Mouse (Mus musculus): ENCODE measurements around the gene Srsf2. TPM values are rescaled to one million over a fixed set of nuclear protein-coding genes. Genes with fewer than 3 reads are reported as not detected.

The Srsf2 gene
- total RNA-seq, 1 experiment = 361 TPM

GRCm38 (mm10) chr11:116810983-116811901 lies 41.7 kb downstream of the Srsf2 start:
- no peak overlapping the region for H3K27ac ChIP-seq (ENCODE audit: insufficient read depth, low read depth, low read length, poor library complexity, severe bottlenecking)

GRCm38 (mm10) chr11:116810528-116810927 lies 42.4 kb downstream of the Srsf2 start:
- Histone ChIP-seq H3K4me3 (ENCODE audit: insufficient read depth in 1 of 2, low read depth in 1 of 2, low read length in 2 of 2, poor library complexity in 1 of 2, severe bottlenecking in 1 of 2) (no peak overlapping the region; a peak in 1 of 4 replicates), H3K36me3 (ENCODE audit: control insufficient read depth, insufficient read depth, low read length, poor library complexity, severe bottlenecking) (no peaks in the 10 kb centered on the region), H3K4me1 (ENCODE audit: control insufficient read depth in 2 of 2, insufficient read depth in 2 of 2, low read length in 2 of 2, poor library complexity in 1 of 2) (peaks cover 0 to 26% of the 10 kb centered on the region in 2 experiments; a peak in 2 of 4 replicates), H3K9ac (ENCODE audit: insufficient read depth, low read depth, low read length, poor library complexity, severe bottlenecking) (no peak overlapping the region), H3K9me3 (ENCODE audit: control insufficient read depth, insufficient read depth, low read depth, low read length) (no peaks in the 10 kb centered on the region), H3K27ac (ENCODE audit: insufficient read depth, low read depth, low read length, poor library complexity, severe bottlenecking) (no peak overlapping the region)
- in situ Hi-C loops (cut with MboI; ENCODE audit: low sequenced_read_pairs in 2 of 2, unreplicated experiment in 2 of 2) = loop anchor here (10.0 to 25.0 kb wide), 2 partner anchors 166 to 173 kb away; partner anchors contain the start of gene Rhbdf2 (in 1 of the 2)
- no peak for TF ChIP-seq MAFK (IDR thresholded peaks at IDR 0.05; ENCODE audit: insufficient read depth, low read depth, low read length)
- TF ChIP-seq CHD2 (IDR thresholded peaks at IDR 0.05; ENCODE audit: low read depth, low read length) = no peak
- no peak for TF ChIP-seq HCFC1 (IDR thresholded peaks at IDR 0.05; ENCODE audit: borderline replicate concordance, insufficient read depth, low read length)
- TF ChIP-seq ZNF384 (IDR thresholded peaks at IDR 0.05; ENCODE audit: low read depth, low read length) = no peak
- no peak for TF ChIP-seq ZC3H11A (IDR thresholded peaks at IDR 0.05; ENCODE audit: borderline replicate concordance, low read depth, low read length)
- no peak for DNase-seq (ENCODE audit: low read depth, low spot score)

More at GRCm38 (mm10) chr11:116810983-116811901, 41.7 kb downstream of the Srsf2 start:
- in situ Hi-C loops (cut with MboI; ENCODE audit: low sequenced_read_pairs in 2 of 2, unreplicated experiment in 2 of 2) = loop anchor here (10.0 to 25.0 kb wide), 2 partner anchors 166 to 174 kb away; partner anchors contain the start of gene Rhbdf2 (in 1 of the 2)
- no peaks in the 10 kb centered on the region for H3K9me3 ChIP-seq (ENCODE audit: control insufficient read depth, insufficient read depth, low read depth, low read length)
- peaks cover 0 to 26% of the 10 kb centered on the region in 2 experiments; a peak in 2 of 4 replicates for H3K4me1 ChIP-seq (ENCODE audit: control insufficient read depth in 2 of 2, insufficient read depth in 2 of 2, low read length in 2 of 2, poor library complexity in 1 of 2)
- peak overlapping the region; percentile 26 to 70 for H3K4me3 ChIP-seq (ENCODE audit: insufficient read depth in 1 of 2, low read depth in 1 of 2, low read length in 2 of 2, poor library complexity in 1 of 2, severe bottlenecking in 1 of 2)
- H3K9ac ChIP-seq (ENCODE audit: insufficient read depth, low read depth, low read length, poor library complexity, severe bottlenecking) = no peak overlapping the region
- no peak for DNase-seq (ENCODE audit: low read depth, low spot score)
- H3K36me3 ChIP-seq (ENCODE audit: control insufficient read depth, insufficient read depth, low read length, poor library complexity, severe bottlenecking) = no peaks in the 10 kb centered on the region
- no peak for TF ChIP-seq ZC3H11A (IDR thresholded peaks at IDR 0.05; ENCODE audit: borderline replicate concordance, low read depth, low read length)
- TF ChIP-seq HCFC1 (IDR thresholded peaks at IDR 0.05; ENCODE audit: borderline replicate concordance, insufficient read depth, low read length) = no peak
- TF ChIP-seq CHD2 (IDR thresholded peaks at IDR 0.05; ENCODE audit: low read depth, low read length) = no peak
- no peak for TF ChIP-seq ZNF384 (IDR thresholded peaks at IDR 0.05; ENCODE audit: low read depth, low read length)
- TF ChIP-seq MAFK (IDR thresholded peaks at IDR 0.05; ENCODE audit: insufficient read depth, low read depth, low read length) = no peak

DNA sequence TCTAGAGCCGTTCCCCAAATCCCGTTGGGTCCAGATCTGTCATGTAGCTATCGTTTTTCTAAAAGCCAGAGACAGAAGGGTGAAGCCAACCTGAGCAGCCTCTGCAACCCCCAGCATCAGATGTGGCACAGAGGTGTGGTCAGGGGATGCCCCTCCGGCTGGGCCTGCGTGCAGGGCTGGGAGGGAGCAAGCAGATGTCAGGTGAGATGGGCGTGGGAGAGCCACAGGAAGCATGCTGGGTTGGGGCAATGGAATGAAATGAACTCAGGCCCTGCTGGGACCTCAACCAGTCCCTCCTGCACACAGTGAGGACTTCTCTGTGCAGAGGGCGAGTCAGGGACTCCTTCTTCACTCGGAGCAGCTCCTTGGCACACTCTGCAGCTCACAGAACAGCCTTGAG lies 43.4 kb downstream of the Srsf2 start:
- no peak for TF ChIP-seq ZNF384 (IDR thresholded peaks at IDR 0.05; ENCODE audit: low read depth, low read length)
- TF ChIP-seq HCFC1 (IDR thresholded peaks at IDR 0.05; ENCODE audit: borderline replicate concordance, insufficient read depth, low read length) = no peak
- TF ChIP-seq ZC3H11A (IDR thresholded peaks at IDR 0.05; ENCODE audit: borderline replicate concordance, low read depth, low read length) = no peak
- TF ChIP-seq CHD2 (IDR thresholded peaks at IDR 0.05; ENCODE audit: low read depth, low read length) = no peak
- peaks cover 0 to 20% of the 10 kb centered on the region in 2 experiments; a peak in 2 of 4 replicates for H3K4me1 ChIP-seq (ENCODE audit: control insufficient read depth in 2 of 2, insufficient read depth in 2 of 2, low read length in 2 of 2, poor library complexity in 1 of 2)
- no peaks in the 10 kb centered on the region for H3K36me3 ChIP-seq (ENCODE audit: control insufficient read depth, insufficient read depth, low read length, poor library complexity, severe bottlenecking)
- DNase-seq (ENCODE audit: low read depth, low spot score) = no peak
- no peak overlapping the region for H3K4me3 ChIP-seq (ENCODE audit: insufficient read depth in 1 of 2, low read depth in 1 of 2, low read length in 2 of 2, poor library complexity in 1 of 2, severe bottlenecking in 1 of 2)
- no peak overlapping the region for H3K9ac ChIP-seq (ENCODE audit: insufficient read depth, low read depth, low read length, poor library complexity, severe bottlenecking)
- H3K9me3 ChIP-seq (ENCODE audit: control insufficient read depth, insufficient read depth, low read depth, low read length) = no peaks in the 10 kb centered on the region
- in situ Hi-C loops (cut with MboI; ENCODE audit: low sequenced_read_pairs in 2 of 2, unreplicated experiment in 2 of 2) = loop anchor here in 1 of 2 experiments (25.0 kb wide), 1 partner anchor 172 kb away; the partner anchor contains the start of gene Rhbdf2
- H3K27ac ChIP-seq (ENCODE audit: insufficient read depth, low read depth, low read length, poor library complexity, severe bottlenecking) = no peak overlapping the region

DNA sequence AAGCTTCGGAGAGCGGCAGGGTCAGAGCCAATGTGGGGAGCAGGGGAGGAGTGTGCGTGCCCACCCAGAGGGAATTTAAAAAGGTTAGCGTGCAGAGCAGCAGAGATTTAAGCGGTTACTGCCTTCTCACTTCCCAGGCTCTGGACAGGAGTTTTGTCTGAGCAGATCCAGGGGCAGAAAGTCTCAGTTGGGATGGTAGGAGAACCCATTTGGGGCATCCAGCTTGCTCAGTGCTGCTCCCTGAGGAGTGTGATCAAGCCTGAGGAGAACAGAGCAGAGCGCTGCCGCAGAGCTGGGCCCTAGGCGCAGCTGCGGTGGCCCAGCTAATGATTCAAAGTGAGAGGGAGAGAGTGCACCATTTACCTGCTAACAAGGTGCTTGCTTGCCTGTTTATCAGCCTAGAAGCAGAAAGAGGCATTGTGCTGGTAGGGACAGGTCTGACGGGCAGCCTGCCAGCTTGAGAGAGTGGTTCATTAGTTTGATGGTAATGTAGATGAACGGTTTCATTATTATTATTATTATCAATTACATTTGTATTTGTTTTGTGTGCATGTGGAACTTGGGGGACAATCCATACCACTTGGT lies 44.0 kb downstream of the Srsf2 start:
- Histone ChIP-seq H3K9me3 (ENCODE audit: control insufficient read depth, insufficient read depth, low read depth, low read length) (no peaks in the 10 kb centered on the region), H3K27ac (ENCODE audit: insufficient read depth, low read depth, low read length, poor library complexity, severe bottlenecking) (no peak overlapping the region), H3K9ac (ENCODE audit: insufficient read depth, low read depth, low read length, poor library complexity, severe bottlenecking) (no peak overlapping the region), H3K4me3 (ENCODE audit: insufficient read depth in 1 of 2, low read depth in 1 of 2, low read length in 2 of 2, poor library complexity in 1 of 2, severe bottlenecking in 1 of 2) (no peak overlapping the region), H3K36me3 (ENCODE audit: control insufficient read depth, insufficient read depth, low read length, poor library complexity, severe bottlenecking) (no peaks in the 10 kb centered on the region), H3K4me1 (ENCODE audit: control insufficient read depth in 2 of 2, insufficient read depth in 2 of 2, low read length in 2 of 2, poor library complexity in 1 of 2) (peaks cover 0 to 19% of the 10 kb centered on the region in 2 experiments; a peak in 2 of 4 replicates)
- no peak for DNase-seq (ENCODE audit: low read depth, low spot score)
- no peak for TF ChIP-seq HCFC1 (IDR thresholded peaks at IDR 0.05; ENCODE audit: borderline replicate concordance, insufficient read depth, low read length)
- no peak for TF ChIP-seq ZC3H11A (IDR thresholded peaks at IDR 0.05; ENCODE audit: borderline replicate concordance, low read depth, low read length)
- no peak for TF ChIP-seq MAFK (IDR thresholded peaks at IDR 0.05; ENCODE audit: insufficient read depth, low read depth, low read length)
- TF ChIP-seq CHD2 (IDR thresholded peaks at IDR 0.05; ENCODE audit: low read depth, low read length) = no peak
- no peak for TF ChIP-seq ZNF384 (IDR thresholded peaks at IDR 0.05; ENCODE audit: low read depth, low read length)
- in situ Hi-C loops (cut with MboI; ENCODE audit: low sequenced_read_pairs in 2 of 2, unreplicated experiment in 2 of 2) = loop anchor here in 1 of 2 experiments (25.0 kb wide), 1 partner anchor 172 kb away; the partner anchor contains the start of gene Rhbdf2

Data from ES-E14 (cell line).